Mouse (Mus musculus) MEL (cell line): ENCODE data around the gene Rcor1.

Experiments used
- CHD1 ChIP-seq: IDR thresholded peaks from 2 replicates; pipeline ENCODE4 v1.6.1; 2012; ENCODE audit warnings: low read depth, mild to moderate bottlenecking, inconsistent platforms, low read length, improper control_type of control experiment
- CHD2 ChIP-seq: IDR thresholded peaks from 2 replicates; pipeline ENCODE4 v1.6.1; 2011; ENCODE audit warnings: low read length, improper control_type of control experiment
- CTCF ChIP-seq, 3 experiments: IDR thresholded peaks in 2 of 3; conservative IDR thresholded peaks in 1 of 3; 2 replicates each; pipeline ENCODE4 v1.5.1; 2011 to 2012; ENCODE audit warnings: low read length in 3 of 3, low read depth in 2 of 3, mild to moderate bottlenecking in 2 of 3, improper control_type of control experiment in 1 of 3, inconsistent platforms in 1 of 3, mixed read lengths in 1 of 3, moderate library complexity in 1 of 3; ENCODE audit not compliant: control insufficient read depth in 1 of 3, insufficient read depth in 1 of 3, poor library complexity in 1 of 3, severe bottlenecking in 1 of 3
- EP300 ChIP-seq, 2 experiments: IDR thresholded peaks; 2 replicates each; pipeline ENCODE4 v1.6.1; 2011; ENCODE audit warnings: improper control_type of control experiment in 2 of 2, low read length in 2 of 2, low read depth in 1 of 2, mild to moderate bottlenecking in 1 of 2
- HCFC1 ChIP-seq: IDR thresholded peaks from 2 replicates; pipeline ENCODE4 v1.6.1; 2012; ENCODE audit warnings: low read depth, mild to moderate bottlenecking, inconsistent platforms, low read length, improper control_type of control experiment, moderate library complexity
- JUND ChIP-seq: IDR thresholded peaks from 2 replicates; pipeline ENCODE4 v1.6.1; 2011; ENCODE audit warnings: low read depth, mild to moderate bottlenecking, improper control_type of control experiment, low read length
- MAX ChIP-seq: IDR thresholded peaks from 2 replicates; pipeline ENCODE4 v1.6.1; 2011; ENCODE audit warnings: low read length, improper control_type of control experiment
- MEF2A ChIP-seq: IDR thresholded peaks from 2 replicates; pipeline ENCODE4 v1.6.1; 2014; ENCODE audit warnings: low read depth, mild to moderate bottlenecking, inconsistent platforms, low read length, improper control_type of control experiment; ENCODE audit not compliant: poor library complexity, insufficient replicate concordance, severe bottlenecking; ENCODE audit errors: extremely low read depth
- POLR2A ChIP-seq, 2 experiments: IDR thresholded peaks; 2 replicates each; pipeline ENCODE4 v1.6.1; 2011 to 2012; ENCODE audit warnings: low read length in 2 of 2, mild to moderate bottlenecking in 2 of 2, control low read depth in 1 of 2, improper control_type of control experiment in 1 of 2, low read depth in 1 of 2, moderate library complexity in 1 of 2; ENCODE audit not compliant: control insufficient read depth in 1 of 2, insufficient read depth in 1 of 2, poor library complexity in 1 of 2
- TCF12 ChIP-seq: IDR thresholded peaks from 2 replicates; pipeline ENCODE4 v1.6.1; 2014; ENCODE audit warnings: low read depth, mild to moderate bottlenecking, inconsistent platforms, low read length, improper control_type of control experiment, moderate library complexity
- UBTF ChIP-seq: IDR thresholded peaks from 2 replicates; pipeline ENCODE4 v1.6.1; 2012; ENCODE audit warnings: low read depth, mild to moderate bottlenecking, inconsistent platforms, low read length, improper control_type of control experiment, moderate library complexity, borderline replicate concordance; ENCODE audit not compliant: insufficient read depth
- USF1 ChIP-seq: IDR thresholded peaks from 2 replicates; pipeline ENCODE4 v1.6.1; 2014; ENCODE audit warnings: low read depth, mild to moderate bottlenecking, inconsistent platforms, low read length, improper control_type of control experiment, moderate library complexity
- ZKSCAN1 ChIP-seq: IDR thresholded peaks from 2 replicates; pipeline ENCODE4 v1.6.1; 2012; ENCODE audit warnings: low read depth, mild to moderate bottlenecking, inconsistent platforms, low read length, improper control_type of control experiment, moderate library complexity

- no peak for TF ChIP-seq ZKSCAN1
- TF ChIP-seq EP300 (IDR thresholded peaks at IDR 0.05; ENCODE audit: low read depth in 1 of 2, low read length in 2 of 2): no peak
- no peak for TF ChIP-seq TCF12
- TF ChIP-seq CHD2: no peak
- TF ChIP-seq HCFC1: no peak
- TF ChIP-seq CTCF (IDR thresholded peaks at IDR 0.05 in 2 of 3, conservative IDR thresholded peaks at IDR 0.05 in 1 of 3; ENCODE audit: control insufficient read depth in 1 of 3, insufficient read depth in 1 of 3, low read depth in 2 of 3, low read length in 3 of 3, poor library complexity in 1 of 3, severe bottlenecking in 1 of 3): no peak
- no peak for TF ChIP-seq JUND
- TF ChIP-seq POLR2A (IDR thresholded peaks at IDR 0.05; ENCODE audit: control insufficient read depth in 1 of 2, insufficient read depth in 1 of 2, low read depth in 1 of 2, low read length in 2 of 2, poor library complexity in 1 of 2): no peak
- TF ChIP-seq UBTF: no peak
- TF ChIP-seq MEF2A: no peak
- TF ChIP-seq MAX: no peak
- no peak for TF ChIP-seq CHD1
- peak; percentile 74 for TF ChIP-seq USF1
These were observed 113.4 kb downstream of the Rcor1 start for GRCm38 (mm10) chr12:111152579-111152978.
